ENCODE assay signal across 24 mouse cellular contexts in the genomic region with DNA sequence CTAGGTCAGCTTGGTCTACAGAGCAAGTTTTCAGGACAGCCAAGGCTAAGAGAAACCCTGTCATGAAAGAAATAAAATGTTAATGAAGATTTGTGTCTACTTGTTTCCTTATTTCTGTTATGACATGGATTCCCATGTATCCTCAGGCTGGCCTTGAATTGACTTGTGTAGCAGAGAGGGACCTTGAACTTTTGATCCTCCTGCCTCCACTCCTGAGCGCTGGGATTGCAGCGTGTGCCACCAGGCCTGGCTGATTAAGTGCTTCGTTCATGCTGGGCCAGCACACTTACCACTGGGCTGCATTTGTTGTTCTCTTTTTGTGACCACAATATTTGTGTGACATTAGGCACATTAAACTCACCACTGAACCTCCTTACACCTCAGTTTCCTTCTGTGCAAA. TPM values are rescaled to one million over a fixed set of nuclear protein-coding genes. Genes with fewer than 3 reads are reported as not detected.
DNase-seq lines count a peak whose midpoint lies in the region; ATAC-seq lines count a peak whose summit lies in the region.
"Had no signal": no experiment of that assay in that cellular context is flagged by ENCODE, and none has a peak within 500 bp of the region (broad histone marks: within the 10 kb centered on the region; RNA-seq: fewer than 3 reads in every experiment).

No protein-coding gene starts in this region.

- H3K27ac ChIP-seq in midbrain, embryonic 11.5 days (ENCODE audit: low read depth, low read length), result no peak overlapping the region
- H3K27ac ChIP-seq in midbrain, embryonic 10.5 days (replicated peaks), result no peak overlapping the region

- no peak for ATAC-seq in midbrain, embryonic 11.5 days (ENCODE audit: low FRiP score)
- ATAC-seq: activated CD4-positive, CD25-positive, alpha-beta regulatory T cell, adult 4 months; CD4-positive, CD25-positive, alpha-beta regulatory T cell, adult 4 months; Patski had no signal

- WGBS in midbrain, embryonic 11.5 days, result 94% methylated on average over 3 of the region's 3 CpGs
- WGBS in midbrain, embryonic 10.5 days, result 90% methylated on average over 3 of the region's 3 CpGs

- H3K36me3 ChIP-seq in midbrain, embryonic 11.5 days (ENCODE audit: control insufficient read depth, insufficient read depth, low read length), result no peaks in the 10 kb centered on the region
- H3K36me3 ChIP-seq in midbrain, embryonic 10.5 days, result peaks cover 3% of the 10 kb centered on the region; the same call in 1 of the 2 replicates
- H3K36me3 ChIP-seq: G1E had no signal

- H3K4me1 ChIP-seq in midbrain, embryonic 11.5 days (ENCODE audit: control insufficient read depth, insufficient read depth, low read length), result no peaks in the 10 kb centered on the region
- no peaks in the 10 kb centered on the region for H3K4me1 ChIP-seq in midbrain, embryonic 10.5 days

- H3K9ac ChIP-seq in midbrain, embryonic 11.5 days (ENCODE audit: low read length), result no peak overlapping the region

- H3K27me3 ChIP-seq in midbrain, embryonic 11.5 days (ENCODE audit: control insufficient read depth, insufficient read depth, low read length), result no peaks in the 10 kb centered on the region
- no peaks in the 10 kb centered on the region for H3K27me3 ChIP-seq in midbrain, embryonic 10.5 days (ENCODE audit: low read depth, poor library complexity, severe bottlenecking)
- H3K27me3 ChIP-seq: CH12.LX, Patski had no signal

- H3K4me2 ChIP-seq in midbrain, embryonic 11.5 days, result no peak overlapping the region

- H3K9me3 ChIP-seq in midbrain, embryonic 11.5 days (ENCODE audit: control insufficient read depth, low read length), result no peaks in the 10 kb centered on the region
- H3K9me3 ChIP-seq in midbrain, embryonic 10.5 days (replicated peaks), result no peaks in the 10 kb centered on the region
- H3K9me3 ChIP-seq: G1E had no signal

- peak; percentile 51 to 56 for DNase-seq in adrenal gland, adult (ENCODE audit: inconsistent age in 2 of 2, low spot score in 1 of 2)
- no peak for DNase-seq in adrenal gland, adult 8-10 months
- peak; percentile 25 for DNase-seq in adrenal gland, adult 2 months
- no peak for DNase-seq in adrenal gland, postnatal 25 days
- DNase-seq in adrenal gland, postnatal 36 days, result peak; percentile 20 to 26
- DNase-seq in adrenal gland, postnatal 14 days, result no peak
- peak; percentile 44 for DNase-seq in midbrain, embryonic 11.5 days (ENCODE audit: low spot score, missing footprints)
- no peak for DNase-seq in midbrain, embryonic 10.5 days (ENCODE audit: low spot score)
- DNase-seq: adrenal gland, postnatal 10 days; B cell, adult 2 months; cerebellum, adult 11 months; cerebellum, adult 11-12 months; cerebellum, adult 18-20 months; cerebellum, adult 2 months; cerebellum, adult 8-10 months; cerebellum, adult 9-10 months; cerebellum, adult 9-11 months; cerebellum, postnatal 10 days had no signal

- no peak overlapping the region for H3K4me3 ChIP-seq in midbrain, embryonic 11.5 days (ENCODE audit: low read depth, low read length)
- H3K4me3 ChIP-seq in midbrain, embryonic 10.5 days, result no peak overlapping the region

RNA-seq across cellular contexts. Expression of a gene that starts 16.1 kb away (rescaled TPM):
- 10 to 100 TPM in 2 of 4 experiments, 1 to 10 TPM in 2; 3.8 to 19.2 (median 11.4) TPM for total RNA-seq in adrenal gland, adult 8-10 months (2022)
- total RNA-seq in adrenal gland, adult 2 months (2021), result 10 to 100 TPM in 1 of 2 experiments, under 1 TPM in 1; 0.81 to 18.7 TPM
- 0.37 and 0.48 TPM in 2 replicates for polyA plus RNA-seq in adrenal gland, adult 2 months (2012; rRNA removed)
- 4.2 and 4.9 TPM in 2 replicates for total RNA-seq in adrenal gland, postnatal 25 days (2021)
- 1 to 10 TPM; 3.6 to 4.1 TPM for total RNA-seq in adrenal gland, postnatal 36 days (2021)
- total RNA-seq in adrenal gland, postnatal 14 days (2021), result 0.53 and 1.9 TPM in 2 replicates
- polyA plus RNA-seq in midbrain, embryonic 11.5 days (2014; fragmentation: Nextera tagmentation; extraction: Ambion mirVana), result 4.7 and 4.8 TPM in 2 replicates
- 2.6 and 7.6 TPM in 2 replicates for polyA plus RNA-seq in midbrain, embryonic 10.5 days (2016; fragmentation: Nextera tagmentation; extraction: Ambion mirVana)
- total RNA-seq: MEL had no signal
- polyA plus RNA-seq: activated CD4-positive, CD25-positive, alpha-beta regulatory T cell, adult 4 months; CD4-positive, CD25-positive, alpha-beta regulatory T cell, adult 4 months; Patski had no signal

Comparison
In these comparisons a context has a peak if more than half of its experiments do, and no peak if none do; other contexts are left out.
1. DNase-seq: peak in adrenal gland, adult (2 of 2), adrenal gland, adult 2 months (single experiment), adrenal gland, postnatal 36 days (2 of 2) and midbrain, embryonic 11.5 days (single experiment); none in adrenal gland, adult 8-10 months (single experiment), adrenal gland, postnatal 25 days (single experiment), adrenal gland, postnatal 14 days (single experiment) and midbrain, embryonic 10.5 days (single experiment).